Mouse (Mus musculus) stomach, embryonic 14.5 days (tissue): ENCODE measurements around the gene Oas2. TPM values are rescaled to one million over a fixed set of nuclear protein-coding genes. Genes with fewer than 3 reads are reported as not detected.

Experiments used
- ATAC-seq: fragments of 200-750 bp; cut with Nextera tagmentation; 2 replicates; pipeline ENCODE4 v1.8.0; 2017; ENCODE audit warnings: low read depth, moderate TSS enrichment; ENCODE audit not compliant: insufficient number of reproducible peaks, insufficient read depth, low FRiP score
- H3K27ac ChIP-seq: fragments of 300-500 bp; sonication (generic); 2 replicates; pipeline ENCODE4 v1.5.1; 2014; ENCODE audit warnings: mild to moderate bottlenecking, low read length, moderate library complexity, mixed read lengths
- H3K27me3 ChIP-seq: fragments of 300-500 bp; sonication (generic); 2 replicates; pipeline ENCODE4 v1.6.1; 2014; ENCODE audit warnings: low read length, control low read depth, mixed read lengths; ENCODE audit not compliant: control insufficient read depth, insufficient read depth
- H3K36me3 ChIP-seq: fragments of 300-500 bp; sonication (generic); 2 replicates; pipeline ENCODE4 v1.6.1; 2014; ENCODE audit warnings: mild to moderate bottlenecking, control low read depth, low read length, moderate library complexity, mixed read lengths; ENCODE audit not compliant: control insufficient read depth, insufficient read depth
- H3K4me1 ChIP-seq: fragments of 300-500 bp; sonication (generic); 2 replicates; pipeline ENCODE4 v1.6.1; 2014; ENCODE audit warnings: low read length, control low read depth, mixed read lengths; ENCODE audit not compliant: control insufficient read depth, insufficient read depth
- H3K4me2 ChIP-seq: fragments of 300-500 bp; sonication (generic); replicated peaks from 2 replicates; pipeline ENCODE4 v1.6.1; 2014; ENCODE audit warnings: low read depth, low read length, control low read depth
- H3K4me3 ChIP-seq: fragments of 300-500 bp; sonication (generic); 2 replicates; pipeline ENCODE4 v1.5.1; 2014; ENCODE audit warnings: low read depth, low read length, control low read depth
- H3K9ac ChIP-seq: fragments of 300-500 bp; sonication (generic); replicated peaks from 2 replicates; pipeline ENCODE4 v1.6.1; 2014; ENCODE audit warnings: low read depth, mild to moderate bottlenecking, control low read depth, low read length, moderate library complexity, mixed read lengths
- H3K9me3 ChIP-seq: fragments of 300-500 bp; sonication (generic); 2 replicates; pipeline ENCODE4 v1.6.1; 2016; ENCODE audit warnings: low read depth, low read length, control low read depth; ENCODE audit not compliant: control insufficient read depth
- WGBS: fragments of 180-500 bp; shearing (Covaris S2); extraction: QIAGEN DNeasy Blood & Tissue Kit; methylation state at CpG from one replicate; pipeline ENCODE4 v1.1.7; 2014; 5-methylcytosine and 5-hydroxymethylcytosine counted together
- polyA plus RNA-seq: library from polyadenylated mRNA; unstranded; fragments of >200 nt; fragmentation: Nextera tagmentation; extraction: Ambion mirVana; gene quantifications from 2 replicates; pipeline ENCODE4 v1.2.1, GENCODE M21; 2014

The Oas2 gene
- polyA plus RNA-seq, 1 experiment from 2014 or later = 0.58 TPM

DNA sequence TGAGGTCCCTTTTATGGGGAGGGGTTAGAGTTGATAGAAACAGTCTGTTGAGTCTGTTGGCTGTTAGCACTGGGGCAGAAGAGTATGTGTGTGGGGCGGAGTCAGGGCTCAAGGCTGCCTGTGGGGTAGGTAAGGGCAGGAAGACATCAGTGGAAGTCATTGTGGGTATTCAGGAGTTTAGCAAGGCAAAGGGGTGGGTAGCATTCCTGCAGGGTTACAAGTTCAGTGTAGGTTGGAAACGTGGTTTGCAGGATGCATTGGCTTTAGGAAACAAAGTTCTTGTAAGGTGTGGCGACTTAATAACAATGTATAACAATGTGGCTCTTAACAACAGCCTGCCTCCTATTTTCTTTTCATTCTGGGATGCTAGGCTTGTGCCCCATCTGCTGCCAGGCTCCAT, 1.6 kb upstream of the Oas2 start:
- ATAC-seq = no peak
- H3K27me3 ChIP-seq = no peaks in the 10 kb centered on the region
- no peaks in the 10 kb centered on the region for H3K4me1 ChIP-seq

DNA sequence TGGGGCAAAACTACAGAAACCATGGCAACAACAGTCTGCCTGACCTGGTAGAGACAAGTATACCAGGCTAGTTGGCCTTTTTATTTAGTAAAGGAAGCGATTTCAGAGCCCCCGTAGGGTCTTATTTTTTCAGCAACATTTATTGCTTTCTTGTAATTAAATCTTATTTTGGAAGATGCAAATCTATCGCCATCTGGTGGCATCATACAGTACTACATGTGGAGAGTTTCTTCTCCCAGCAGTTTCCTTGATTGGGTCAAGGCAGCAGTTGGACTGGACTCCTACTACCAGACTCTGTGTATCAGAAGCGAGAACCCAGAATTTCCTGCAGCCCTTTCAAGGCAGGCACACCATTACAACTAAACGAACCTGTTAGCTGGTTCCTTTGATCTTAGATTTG, 3.2 kb downstream of the Oas2 start:
- H3K9me3 ChIP-seq = no peaks in the 10 kb centered on the region
- no peak overlapping the region for H3K27ac ChIP-seq
- no peak overlapping the region for H3K4me3 ChIP-seq
- H3K4me2 ChIP-seq = no peak overlapping the region
- H3K9ac ChIP-seq = no peak overlapping the region
- H3K4me1 ChIP-seq = no peaks in the 10 kb centered on the region
- 8% methylated on average over 5 of the region's 5 CpGs for WGBS
- H3K27me3 ChIP-seq = no peaks in the 10 kb centered on the region
- no peak for ATAC-seq
- no peaks in the 10 kb centered on the region for H3K36me3 ChIP-seq

More for the DNA sequence above, 1.6 kb upstream of the Oas2 start:
- Histone ChIP-seq H3K4me2 (no peak overlapping the region), H3K27ac (no peak overlapping the region), H3K9me3 (no peaks in the 10 kb centered on the region), H3K9ac (no peak overlapping the region), H3K36me3 (no peaks in the 10 kb centered on the region), H3K4me3 (no peak overlapping the region)
- 74% methylated on average over 3 of the region's 3 CpGs for WGBS

DNA sequence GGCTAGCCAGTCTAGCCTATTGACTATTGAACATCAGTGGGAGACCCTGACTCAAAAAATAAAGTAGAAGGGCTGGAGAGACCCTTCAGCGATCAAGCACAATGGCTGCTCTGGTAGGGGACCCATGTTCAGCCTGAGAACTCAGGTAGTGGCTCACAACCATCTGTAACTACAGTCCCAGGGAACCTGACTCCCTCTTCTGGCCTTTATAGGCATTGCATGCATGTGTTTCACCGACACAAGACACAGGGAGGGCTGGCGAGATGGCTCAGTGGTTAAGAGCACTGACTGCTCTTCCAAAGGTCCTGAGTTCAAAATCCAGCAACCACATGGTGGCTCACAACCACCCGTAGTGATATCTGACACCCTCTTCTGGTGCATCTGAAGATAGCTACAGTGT, 7.5 kb downstream of the Oas2 start:
- H3K9me3 ChIP-seq = no peaks in the 10 kb centered on the region
- 36% methylated on average over 4 of the region's 4 CpGs for WGBS
- H3K9ac ChIP-seq = no peak overlapping the region
- no peak overlapping the region for H3K4me2 ChIP-seq
- H3K4me3 ChIP-seq = no peak overlapping the region
- no peak for ATAC-seq
- H3K27me3 ChIP-seq = no peaks in the 10 kb centered on the region
- no peak overlapping the region for H3K27ac ChIP-seq
- no peaks in the 10 kb centered on the region for H3K36me3 ChIP-seq
- no peaks in the 10 kb centered on the region for H3K4me1 ChIP-seq

DNA sequence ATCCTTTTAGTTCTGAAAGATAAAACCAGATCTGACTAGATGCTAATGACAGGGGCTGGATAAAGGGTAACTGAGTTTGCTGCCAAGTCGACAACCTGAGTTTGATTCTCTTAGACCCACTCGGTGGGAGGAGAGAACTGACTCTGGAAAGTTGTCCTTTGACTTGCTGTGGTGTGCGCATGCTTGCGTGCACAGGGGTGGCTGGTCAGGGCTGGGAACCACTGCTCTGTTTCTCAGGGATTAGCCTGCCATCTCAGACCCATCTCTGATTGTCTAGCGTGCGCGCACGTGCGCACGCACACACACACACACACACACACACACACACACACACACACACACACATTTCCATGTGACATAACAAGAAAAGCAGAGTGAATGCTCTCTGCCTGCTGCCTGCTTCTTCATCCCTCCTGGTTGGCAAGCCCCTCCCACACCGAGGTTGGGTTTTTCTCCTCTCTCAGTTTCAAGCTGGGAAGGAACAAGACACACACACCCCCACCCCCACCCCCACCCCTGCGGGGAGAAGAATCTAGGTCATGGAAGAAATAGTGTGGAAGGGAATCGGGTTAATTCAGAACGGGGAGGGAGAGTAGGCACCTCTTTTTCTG, 15.2 kb downstream of the Oas2 start:
- H3K27me3 ChIP-seq = no peaks in the 10 kb centered on the region
- no peak overlapping the region for H3K27ac ChIP-seq
- H3K9ac ChIP-seq = no peak overlapping the region
- H3K4me1 ChIP-seq = no peaks in the 10 kb centered on the region
- no peak overlapping the region for H3K4me3 ChIP-seq
- no peak overlapping the region for H3K4me2 ChIP-seq
- no peaks in the 10 kb centered on the region for H3K36me3 ChIP-seq
- no peak for ATAC-seq
- 75% methylated on average over 14 of the region's 14 CpGs for WGBS
- H3K9me3 ChIP-seq = no peaks in the 10 kb centered on the region

DNA sequence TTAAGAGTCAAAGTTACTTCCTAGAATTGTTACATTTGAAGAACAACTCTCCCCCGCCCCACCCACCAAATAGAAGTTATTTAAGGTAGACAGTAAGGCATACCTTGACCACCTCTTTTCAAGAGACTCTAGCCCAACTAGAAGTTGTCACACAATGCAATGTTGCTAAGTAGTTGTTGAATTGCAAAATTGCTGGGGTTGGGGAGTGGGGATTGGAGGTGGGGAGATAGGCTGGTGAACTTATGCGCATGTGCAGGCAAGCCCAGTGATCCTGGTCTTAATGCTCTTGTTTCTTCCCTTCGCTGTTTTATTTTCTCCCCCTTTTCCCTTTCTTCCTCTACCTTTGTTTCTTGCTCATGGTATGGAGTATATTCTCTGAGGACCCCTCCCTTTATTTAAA, 16.0 kb downstream of the Oas2 start:
- Histone ChIP-seq H3K4me3 (no peak overlapping the region), H3K27ac (no peak overlapping the region), H3K4me2 (no peak overlapping the region), H3K4me1 (no peaks in the 10 kb centered on the region), H3K27me3 (no peaks in the 10 kb centered on the region), H3K36me3 (no peaks in the 10 kb centered on the region), H3K9ac (no peak overlapping the region), H3K9me3 (no peaks in the 10 kb centered on the region)
- 91% methylated on average over 3 of the region's 3 CpGs for WGBS
- ATAC-seq = no peak

DNA sequence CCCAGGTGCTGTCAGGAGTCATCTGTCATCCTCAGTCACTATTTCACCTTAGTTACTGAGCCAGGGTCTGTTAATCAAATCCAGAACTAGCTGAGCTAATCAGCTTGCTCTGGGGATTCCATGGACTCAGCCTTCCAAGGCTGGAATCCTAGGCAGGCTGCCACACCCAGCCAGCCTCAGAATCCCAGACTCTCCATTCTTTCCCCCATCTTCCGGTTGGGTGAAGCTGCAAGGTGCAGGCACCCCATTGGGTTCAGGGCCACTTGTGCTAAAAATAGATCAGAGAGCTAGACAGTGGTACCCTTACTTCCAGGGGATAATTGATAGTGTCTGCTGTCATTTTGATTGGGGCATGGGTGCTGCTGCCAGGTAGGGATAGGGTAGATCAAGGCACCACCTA, 16.9 kb downstream of the Oas2 start:
- Histone ChIP-seq H3K9me3 (no peaks in the 10 kb centered on the region), H3K27me3 (no peaks in the 10 kb centered on the region), H3K4me3 (no peak overlapping the region), H3K4me1 (no peaks in the 10 kb centered on the region), H3K27ac (no peak overlapping the region), H3K9ac (no peak overlapping the region), H3K36me3 (no peaks in the 10 kb centered on the region), H3K4me2 (no peak overlapping the region)
- no peak for ATAC-seq
- 74% methylated on average over 1 of the region's 1 CpGs for WGBS

DNA sequence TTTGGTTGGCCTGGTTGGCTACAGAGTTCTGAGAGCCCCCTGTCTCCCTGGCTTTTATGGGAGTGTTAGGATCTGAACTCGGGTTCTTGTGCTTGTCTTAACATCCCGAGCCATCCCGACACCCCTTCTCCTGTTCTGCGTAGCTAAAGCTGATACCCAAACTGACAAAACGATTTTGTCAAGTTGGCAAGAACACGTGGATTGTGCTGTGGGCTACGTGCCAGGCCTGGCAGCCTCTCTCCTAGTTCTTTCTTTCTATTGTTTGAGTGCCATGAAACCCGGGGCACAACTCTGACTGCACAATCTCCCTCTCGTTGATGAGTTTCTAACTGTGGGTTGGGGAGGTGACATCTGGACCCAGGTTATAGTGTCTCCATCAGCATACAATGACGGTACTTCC, 20.3 kb downstream of the Oas2 start:
- no peaks in the 10 kb centered on the region for H3K4me1 ChIP-seq
- ATAC-seq = no peak

DNA sequence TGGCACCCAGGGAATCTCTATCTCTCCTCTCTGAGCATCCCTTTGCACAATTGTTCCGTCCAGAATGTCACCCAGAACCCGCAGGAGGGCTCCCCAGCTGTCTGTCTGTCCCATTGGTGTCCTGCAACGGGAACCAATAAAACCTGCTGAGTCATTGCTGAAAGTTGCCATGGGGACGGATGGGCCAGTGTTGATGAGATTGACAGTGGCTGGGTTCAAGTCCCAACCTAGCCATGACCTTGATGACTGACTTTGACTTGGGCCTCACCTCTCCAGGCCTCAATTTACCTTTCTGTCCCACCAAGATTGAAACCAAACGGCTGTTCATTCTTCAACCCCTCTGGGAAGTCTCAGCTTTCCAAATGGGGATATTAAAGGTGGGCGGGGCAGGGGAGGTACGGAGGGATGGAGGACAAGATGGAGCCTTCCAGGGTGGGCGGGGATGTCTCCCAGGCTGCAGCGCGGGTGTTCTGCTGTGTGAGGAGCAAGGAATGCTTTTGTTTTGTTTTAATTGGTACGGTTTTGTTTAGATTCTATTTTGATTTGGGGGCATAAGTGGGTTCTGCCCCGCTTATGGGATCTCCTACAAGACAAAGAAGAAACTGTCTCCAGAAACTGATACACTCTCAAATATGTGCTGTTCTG, 23.7 kb downstream of the Oas2 start:
- Histone ChIP-seq H3K4me2 (no peak overlapping the region), H3K27ac (no peak overlapping the region), H3K9ac (no peak overlapping the region), H3K9me3 (no peaks in the 10 kb centered on the region), H3K4me3 (no peak overlapping the region), H3K27me3 (no peaks in the 10 kb centered on the region), H3K4me1 (no peaks in the 10 kb centered on the region), H3K36me3 (no peaks in the 10 kb centered on the region)
- no peak for ATAC-seq
- WGBS = 58% methylated on average over 12 of the region's 12 CpGs

More for the DNA sequence above, 20.3 kb downstream of the Oas2 start:
- WGBS = 77% methylated on average over 10 of the region's 10 CpGs
- no peaks in the 10 kb centered on the region for H3K27me3 ChIP-seq
- no peak overlapping the region for H3K9ac ChIP-seq
- no peak overlapping the region for H3K27ac ChIP-seq
- H3K4me3 ChIP-seq = no peak overlapping the region
- no peaks in the 10 kb centered on the region for H3K9me3 ChIP-seq
- H3K36me3 ChIP-seq = no peaks in the 10 kb centered on the region
- no peak overlapping the region for H3K4me2 ChIP-seq

DNA sequence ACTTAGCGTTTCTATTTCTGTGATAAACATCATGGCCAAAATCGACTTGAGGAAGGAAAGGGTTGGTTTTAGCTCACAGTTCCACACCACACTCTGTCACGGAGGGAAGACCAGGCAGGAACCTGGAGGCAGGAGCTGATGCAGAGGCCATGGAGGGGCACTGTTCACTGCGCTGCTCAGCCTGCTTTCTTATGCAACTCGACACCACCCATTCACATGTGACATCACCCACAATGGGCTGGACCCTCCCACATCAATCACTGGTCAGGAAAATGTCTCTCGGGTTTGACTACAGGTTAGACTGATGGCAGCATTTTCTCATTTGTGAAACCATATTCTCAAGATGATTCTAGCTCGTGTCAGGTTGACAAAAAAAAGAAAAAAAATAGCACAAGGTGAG, 28.6 kb downstream of the Oas2 start:
- no peak overlapping the region for H3K27ac ChIP-seq
- H3K9ac ChIP-seq = no peak overlapping the region
- 63% methylated on average over 7 of the region's 7 CpGs for WGBS
- no peaks in the 10 kb centered on the region for H3K36me3 ChIP-seq
- H3K4me2 ChIP-seq = no peak overlapping the region
- H3K27me3 ChIP-seq = no peaks in the 10 kb centered on the region
- H3K4me1 ChIP-seq = no peaks in the 10 kb centered on the region
- H3K9me3 ChIP-seq = no peaks in the 10 kb centered on the region
- no peak overlapping the region for H3K4me3 ChIP-seq
- no peak for ATAC-seq
